Mouse (Mus musculus): ENCODE data around the gene Chodl.

Gene Chodl

GRCm38 (mm10) chr16:78930382-78931286 is at the start of gene Chodl:
TSS of gene Chodl (plus strand) at chr16:78930948.
- WGBS, result 7% methylated on average over 19 of the region's 19 CpGs

GRCm38 (mm10) chr16:78922644-78923043 is 8.1 kb upstream of the Chodl start:
- WGBS, result 52% methylated on average over 5 of the region's 5 CpGs

GRCm38 (mm10) chr16:78931287-78932025 is 708 bp downstream of the Chodl start:
- WGBS, result 13% methylated on average over 16 of the region's 16 CpGs

GRCm38 (mm10) chr16:78934298-78934697 is 3.5 kb downstream of the Chodl start:
- WGBS, result 88% methylated on average over 2 of the region's 2 CpGs

- WGBS, result 74% methylated on average over 8 of the region's 8 CpGs
Measured at GRCm38 (mm10) chr16:78937755-78938154, 7.0 kb downstream of the Chodl start.

GRCm38 (mm10) chr16:78950359-78950758 is 19.6 kb downstream of the Chodl start:
- WGBS, result 53% methylated on average over 4 of the region's 4 CpGs

GRCm38 (mm10) chr16:78957434-78957833 is 26.7 kb downstream of the Chodl start:
- WGBS, result 44% methylated on average over 2 of the region's 2 CpGs

- WGBS, result 21% methylated on average over 13 of the region's 13 CpGs
Measured at GRCm38 (mm10) chr16:78969091-78969731, 38.5 kb downstream of the Chodl start.

- 94% methylated on average over 13 of the region's 13 CpGs for WGBS
Measured at GRCm38 (mm10) chr16:78974099-78974498, 43.4 kb downstream of the Chodl start.

GRCm38 (mm10) chr16:78976384-78976783 is 45.6 kb downstream of the Chodl start:
- WGBS, result 54% methylated on average over 8 of the region's 8 CpGs
